Mouse (Mus musculus) midbrain, postnatal 0 days (tissue): ENCODE results near the gene Ddx6. TPM values are rescaled to one million over a fixed set of nuclear protein-coding genes. Genes with fewer than 3 reads are reported as not detected.
"Not testable (repeated sequence)": the region's sequence is repeated elsewhere in the genome, so short reads cannot be mapped to it uniquely, and the experiment has no call there.

Experiments
- ATAC-seq: fragments of 200-750 bp; cut with Nextera tagmentation; 2 replicates; pipeline ENCODE4 v1.8.0; 2017; ENCODE audit warnings: moderate number of reproducible peaks, mild to moderate bottlenecking, moderate TSS enrichment, moderate library complexity; ENCODE audit not compliant: low FRiP score
- DNase-seq: peaks from one replicate; pipeline ENCODE4 v3.0.0-alpha.2; 2015; ENCODE audit warnings: low spot score
- H3K27ac ChIP-seq: fragments of 300-500 bp; sonication (generic); 2 replicates; pipeline ENCODE4 v1.5.1; 2014; ENCODE audit warnings: low read depth, mild to moderate bottlenecking, low read length, mixed read lengths
- H3K27me3 ChIP-seq: fragments of 300-500 bp; sonication (generic); 2 replicates; pipeline ENCODE4 v1.6.1; 2014; ENCODE audit warnings: low read length, control low read depth, mixed read lengths; ENCODE audit not compliant: insufficient read depth
- H3K36me3 ChIP-seq: fragments of 300-500 bp; sonication (generic); 2 replicates; pipeline ENCODE4 v1.6.1; 2014; ENCODE audit warnings: low read length, control low read depth, mixed read lengths; ENCODE audit not compliant: insufficient read depth
- H3K4me1 ChIP-seq: fragments of 300-500 bp; sonication (generic); 2 replicates; pipeline ENCODE4 v1.6.1; 2014; ENCODE audit warnings: mild to moderate bottlenecking, control low read depth, antibody characterized with exemption, low read length, mixed read lengths; ENCODE audit not compliant: insufficient read depth
- H3K4me2 ChIP-seq: fragments of 300-500 bp; sonication (generic); 2 replicates; pipeline ENCODE4 v1.6.1; 2014; ENCODE audit warnings: low read depth, mild to moderate bottlenecking, low read length, mixed read lengths; ENCODE audit not compliant: poor library complexity, severe bottlenecking
- H3K4me3 ChIP-seq: fragments of 300-500 bp; sonication (generic); 2 replicates; pipeline ENCODE4 v1.5.1; 2014; ENCODE audit warnings: low read depth, mild to moderate bottlenecking, low read length, moderate library complexity
- H3K9ac ChIP-seq: fragments of 300-500 bp; sonication (generic); replicated peaks from 2 replicates; pipeline ENCODE4 v1.6.1; 2014; ENCODE audit warnings: mild to moderate bottlenecking, low read length, moderate library complexity, mixed read lengths; ENCODE audit not compliant: poor library complexity, severe bottlenecking
- H3K9me3 ChIP-seq: fragments of 300-500 bp; sonication (generic); 2 replicates; pipeline ENCODE4 v1.6.1; 2016; ENCODE audit warnings: low read length, control low read depth
- CTCF ChIP-seq: IDR thresholded peaks from 2 replicates; pipeline ENCODE4 v1.5.1; 2016; ENCODE audit warnings: antibody characterized with exemption, mild to moderate bottlenecking
- WGBS: fragments of 180-500 bp; shearing (Covaris S2); extraction: QIAGEN DNeasy Blood & Tissue Kit; methylation state at CpG from one replicate; pipeline ENCODE4 v1.1.7; 2014; 5-methylcytosine and 5-hydroxymethylcytosine counted together
- polyA plus RNA-seq: library from polyadenylated mRNA; unstranded; fragments of >200 nt; fragmentation: Nextera tagmentation; extraction: Ambion mirVana; gene quantifications from 2 replicates; pipeline ENCODE4 v1.2.1, GENCODE M21; 2015
- total RNA-seq: library from RNA; depleted of rRNA; stranded (reverse); fragments of >200 nt; gene quantifications from 2 replicates; pipeline ENCODE4 v1.2.3, GENCODE M21; 2014

The Ddx6 gene
- total and polyA plus RNA-seq, 2 experiments from 2014 or later, result 19.9 to 68.6 TPM

GRCm38 (mm10) chr9:44570939-44571382, 33.7 kb upstream of the Ddx6 start:
- Histone ChIP-seq H3K9ac (no peak overlapping the region), H3K4me1 (no peaks in the 10 kb centered on the region), H3K4me2 (no peak overlapping the region), H3K27me3 (no peaks in the 10 kb centered on the region), H3K36me3 (no peaks in the 10 kb centered on the region), H3K27ac (no peak overlapping the region), H3K9me3 (no peaks in the 10 kb centered on the region), H3K4me3 (no peak overlapping the region)
- WGBS, result 79% methylated on average over 12 of the region's 12 CpGs
- ATAC-seq (no peak), DNase-seq (no peak)
- TF ChIP-seq CTCF, result no peak

GRCm38 (mm10) chr9:44573306-44573705, 31.4 kb upstream of the Ddx6 start:
- Histone ChIP-seq H3K27ac (no peak overlapping the region), H3K4me2 (no peak overlapping the region), H3K36me3 (no peaks in the 10 kb centered on the region), H3K9me3 (no peaks in the 10 kb centered on the region), H3K9ac (no peak overlapping the region), H3K4me3 (no peak overlapping the region), H3K27me3 (no peaks in the 10 kb centered on the region), H3K4me1 (no peaks in the 10 kb centered on the region)
- ATAC-seq (no peak), DNase-seq (no peak)
- WGBS, result 74% methylated on average over 4 of the region's 4 CpGs
- TF ChIP-seq CTCF, result no peak

GRCm38 (mm10) chr9:44575095-44575494, 29.6 kb upstream of the Ddx6 start:
- Histone ChIP-seq H3K36me3 (no peaks in the 10 kb centered on the region), H3K9me3 (no peaks in the 10 kb centered on the region), H3K4me3 (no peak overlapping the region), H3K4me1 (no peaks in the 10 kb centered on the region), H3K4me2 (no peak overlapping the region), H3K9ac (no peak overlapping the region), H3K27me3 (no peaks in the 10 kb centered on the region), H3K27ac (no peak overlapping the region)
- 95% methylated on average over 2 of the region's 2 CpGs for WGBS
- TF ChIP-seq CTCF, result no peak
- no peak for DNase-seq
- no peak for ATAC-seq

- DNase-seq, H3K4me3 ChIP-seq, ATAC-seq, H3K27me3 ChIP-seq, H3K4me2 ChIP-seq, H3K27ac ChIP-seq, H3K9ac ChIP-seq, H3K9me3 ChIP-seq, H3K36me3 ChIP-seq, H3K4me1 ChIP-seq: not testable (repeated sequence)
- 92% methylated on average over 7 of the region's 7 CpGs for WGBS
These were observed 28.6 kb upstream of the Ddx6 start for GRCm38 (mm10) chr9:44576046-44576445.

GRCm38 (mm10) chr9:44579392-44579791, 25.3 kb upstream of the Ddx6 start:
- TF ChIP-seq CTCF, result no peak
- Histone ChIP-seq H3K36me3 (no peaks in the 10 kb centered on the region), H3K9ac (no peak overlapping the region), H3K4me3 (no peak overlapping the region), H3K4me1 (no peaks in the 10 kb centered on the region), H3K27ac (no peak overlapping the region), H3K9me3 (no peaks in the 10 kb centered on the region), H3K4me2 (no peak overlapping the region), H3K27me3 (no peaks in the 10 kb centered on the region)
- WGBS, result 58% methylated on average over 6 of the region's 6 CpGs
- DNase-seq (no peak), ATAC-seq (no peak)

DNA sequence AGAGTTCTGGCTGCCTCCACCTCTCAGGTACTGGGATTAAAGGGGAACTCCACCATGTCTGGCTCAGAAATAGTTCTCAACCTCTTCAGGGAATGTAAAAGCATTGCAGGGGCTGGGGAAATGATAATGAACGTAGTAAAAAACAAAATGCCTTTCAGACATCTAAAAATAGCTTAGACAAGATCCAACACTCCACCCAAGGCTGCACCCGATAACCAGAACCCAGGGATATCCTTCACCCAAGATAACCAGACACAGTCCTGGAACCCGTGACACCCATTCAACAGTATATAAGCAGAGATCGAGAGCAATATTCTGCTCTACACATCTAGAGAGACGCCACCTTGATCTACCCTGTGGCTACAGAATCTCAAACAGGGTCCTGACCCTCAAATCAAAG, 24.6 kb upstream of the Ddx6 start:
- H3K4me3 ChIP-seq, result no peak overlapping the region
- no peaks in the 10 kb centered on the region for H3K36me3 ChIP-seq
- no peaks in the 10 kb centered on the region for H3K27me3 ChIP-seq
- 88% methylated on average over 5 of the region's 5 CpGs for WGBS
- H3K4me1 ChIP-seq, result no peaks in the 10 kb centered on the region
- H3K9ac ChIP-seq, result no peak overlapping the region
- H3K9me3 ChIP-seq, result no peaks in the 10 kb centered on the region
- DNase-seq (no peak), ATAC-seq (no peak)
- H3K27ac ChIP-seq, result no peak overlapping the region
- no peak overlapping the region for H3K4me2 ChIP-seq
- TF ChIP-seq CTCF, result no peak
